Mouse (Mus musculus) heart, adult 2 months (tissue): ENCODE measurements around the gene Gpat3. TPM values are rescaled to one million over a fixed set of nuclear protein-coding genes. Genes with fewer than 3 reads are reported as not detected.

Experiments used
- DNase-seq, 2 experiments: peaks; one replicate each; pipeline ENCODE4 v3.0.0; 2021
- H3K27ac ChIP-seq: fragments of 200-600 bp; 2 replicates; pipeline ENCODE4 v1.8.1; 2022
- H3K27me3 ChIP-seq: fragments of 200-500 bp; 2 replicates; pipeline ENCODE4 v1.6.1; 2012; ENCODE audit warnings: mild to moderate bottlenecking, low read length, inconsistent platforms, mixed read lengths; ENCODE audit not compliant: control insufficient read depth, insufficient read depth
- H3K36me3 ChIP-seq: fragments of 200-500 bp; 2 replicates; pipeline ENCODE4 v1.6.1; 2012; ENCODE audit warnings: low read length, inconsistent platforms; ENCODE audit not compliant: control insufficient read depth, insufficient read depth
- H3K4me1 ChIP-seq: fragments of 200-500 bp; 2 replicates; pipeline ENCODE4 v1.6.1; 2011; ENCODE audit warnings: low read length; ENCODE audit not compliant: control insufficient read depth, insufficient read depth
- H3K4me3 ChIP-seq: fragments of 200-600 bp; 2 replicates; pipeline ENCODE4 v1.8.1; 2022
- H3K79me2 ChIP-seq: fragments of 200-500 bp; replicated peaks from 2 replicates; pipeline ENCODE4 v1.6.1; 2012; ENCODE audit warnings: mild to moderate bottlenecking, inconsistent platforms, low read length, moderate library complexity, mixed read lengths; ENCODE audit not compliant: control insufficient read depth, insufficient read depth
- H3K9ac ChIP-seq: fragments of 200-500 bp; 2 replicates; pipeline ENCODE4 v1.6.1; 2012; ENCODE audit warnings: low read depth, mild to moderate bottlenecking, control low read depth, inconsistent platforms, low read length, mixed read lengths
- CTCF ChIP-seq: fragments of 200-600 bp; IDR thresholded peaks from 2 replicates; pipeline ENCODE4 v1.8.1; 2022; ENCODE audit warnings: antibody characterized with exemption, mild to moderate bottlenecking, moderate library complexity
- EP300 ChIP-seq: fragments of 200-500 bp; IDR thresholded peaks from 2 replicates; pipeline ENCODE4 v1.6.1; 2011; ENCODE audit warnings: low read depth, low read length, control low read depth; ENCODE audit not compliant: insufficient read depth
- POLR2A ChIP-seq: fragments of 200-500 bp; IDR thresholded peaks from 2 replicates; pipeline ENCODE4 v1.6.1; 2011; ENCODE audit warnings: mild to moderate bottlenecking, low read depth, low read length, control low read depth; ENCODE audit not compliant: insufficient read depth
- WGBS: fragments of 180-500 bp; shearing (Covaris S2); methylation state at CpG from one replicate; pipeline ENCODE4 v1.1.7; 2018; 5-methylcytosine and 5-hydroxymethylcytosine counted together
- intact Hi-C: fragments of 180-260 bp; cut with DNase I; formaldehyde crosslinking; loops from one replicate; pipeline ENCODE4 v1.15.1; 2025
- polyA plus RNA-seq: library from polyadenylated mRNA; depleted of rRNA; stranded (reverse); fragments of >200 nt; gene quantifications from 2 replicates; pipeline ENCODE4 v1.2.3, GENCODE M21; 2012
- total RNA-seq, 2 experiments: library from RNA; stranded (reverse); gene quantifications; 2 replicates each; pipeline ENCODE4 v1.2.3; 2021

Gpat3 gene
- total and polyA plus RNA-seq, 3 experiments: 7.1 to 24.2 (median 22.1) TPM

GRCm38 (mm10) chr5:100913274-100913673 lies 67.8 kb downstream of the Gpat3 start:
- H3K27ac ChIP-seq: no peak overlapping the region

GRCm38 (mm10) chr5:100914989-100915388 lies 69.5 kb downstream of the Gpat3 start:
- no peaks in the 10 kb centered on the region for H3K27me3 ChIP-seq
- H3K27ac ChIP-seq: no peak overlapping the region
- TF ChIP-seq CTCF (peak; percentile 93), POLR2A (no peak), EP300 (0 out of 2 replicates have a peak, but pooled peaks have one; percentile 36)
- DNase-seq: peak; percentile 26 to 28
- H3K9ac ChIP-seq: no peak overlapping the region
- no peak overlapping the region for H3K4me3 ChIP-seq
- intact Hi-C loops: loop anchor here (1.0 to 2.0 kb wide), 2 partner anchors 89 to 240 kb away; partner anchors contain the start of gene Coq2
- H3K36me3 ChIP-seq: no peaks in the 10 kb centered on the region
- no peaks in the 10 kb centered on the region for H3K4me1 ChIP-seq
- H3K79me2 ChIP-seq: no peaks in the 10 kb centered on the region
- 16% methylated on average over 7 of the region's 7 CpGs for WGBS

More at GRCm38 (mm10) chr5:100913274-100913673, 67.8 kb downstream of the Gpat3 start:
- H3K36me3 ChIP-seq: no peaks in the 10 kb centered on the region
- intact Hi-C loops: no loop called here
- H3K79me2 ChIP-seq: no peaks in the 10 kb centered on the region
- no peaks in the 10 kb centered on the region for H3K4me1 ChIP-seq
- WGBS: 65% methylated on average over 9 of the region's 9 CpGs
- no peaks in the 10 kb centered on the region for H3K27me3 ChIP-seq
- no peak overlapping the region for H3K4me3 ChIP-seq
- no peak overlapping the region for H3K9ac ChIP-seq
- no peak for DNase-seq
- TF ChIP-seq CTCF: no peak
- no peak for TF ChIP-seq EP300
- no peak for TF ChIP-seq POLR2A

GRCm38 (mm10) chr5:100915411-100915810 lies 69.9 kb downstream of the Gpat3 start:
- no peaks in the 10 kb centered on the region for H3K27me3 ChIP-seq
- no peak for TF ChIP-seq EP300
- TF ChIP-seq POLR2A: no peak
- TF ChIP-seq CTCF: no peak; the same call in 1 of the 2 replicates
- H3K4me3 ChIP-seq: no peak overlapping the region
- no peak overlapping the region for H3K27ac ChIP-seq
- H3K79me2 ChIP-seq: no peaks in the 10 kb centered on the region
- intact Hi-C loops: loop anchor here (1.0 to 2.0 kb wide), 2 partner anchors 89 to 241 kb away; partner anchors contain the start of gene Coq2
- no peaks in the 10 kb centered on the region for H3K4me1 ChIP-seq
- no peaks in the 10 kb centered on the region for H3K36me3 ChIP-seq
- DNase-seq: no peak
- no peak overlapping the region for H3K9ac ChIP-seq
- WGBS: 44% methylated on average over 5 of the region's 5 CpGs

DNA sequence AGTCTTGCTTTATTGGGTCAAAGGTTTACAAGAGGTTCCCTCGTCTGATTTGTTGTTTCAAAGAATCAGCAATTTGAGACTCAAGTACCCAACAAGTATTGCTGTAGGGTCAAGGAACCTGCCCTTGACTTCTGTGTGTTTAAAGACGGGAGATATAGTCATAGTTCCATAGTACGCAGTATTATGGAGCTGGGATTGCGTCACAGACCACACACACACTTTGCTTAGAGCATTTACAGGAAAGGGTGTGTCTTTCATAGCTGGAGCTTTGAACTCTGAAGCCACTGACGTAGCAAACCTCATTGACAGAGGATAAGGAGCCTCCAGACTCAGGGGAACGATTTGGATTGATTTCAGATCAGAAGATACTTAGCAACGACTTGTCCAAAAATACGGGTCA lies 70.9 kb downstream of the Gpat3 start:
- Histone ChIP-seq H3K27ac (no peak overlapping the region), H3K79me2 (no peaks in the 10 kb centered on the region), H3K36me3 (no peaks in the 10 kb centered on the region), H3K9ac (no peak overlapping the region), H3K4me1 (no peaks in the 10 kb centered on the region), H3K27me3 (no peaks in the 10 kb centered on the region), H3K4me3 (no peak overlapping the region)
- 54% methylated on average over 8 of the region's 8 CpGs for WGBS
- TF ChIP-seq CTCF (no peak), POLR2A (no peak), EP300 (no peak)
- no peak for DNase-seq
- intact Hi-C loops: no loop called here

DNA sequence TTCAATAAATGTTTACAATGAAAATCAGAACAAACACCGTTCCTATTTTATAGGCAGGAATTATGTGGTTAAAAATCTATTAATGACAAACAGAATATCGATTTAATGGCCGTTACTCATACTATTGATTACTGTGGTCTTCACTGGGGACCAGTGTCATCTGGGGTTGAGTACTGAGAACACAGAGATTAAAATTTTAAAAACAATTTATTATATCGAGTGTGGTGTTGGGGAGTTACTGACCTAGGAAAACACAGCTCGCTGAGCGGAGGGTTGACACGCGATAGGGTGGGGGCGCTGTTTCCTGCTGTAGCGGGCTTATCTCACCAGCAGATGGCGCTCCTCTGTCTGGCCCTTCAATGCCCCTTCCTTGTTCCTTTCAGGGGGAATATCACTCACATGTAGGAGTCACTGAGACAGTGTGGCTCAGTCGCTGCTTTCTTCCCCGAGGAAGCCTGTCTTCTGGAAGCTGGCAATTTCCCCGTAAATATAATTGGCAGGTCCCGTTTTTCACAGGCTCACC lies 71.8 kb downstream of the Gpat3 start:
- 20% methylated on average over 15 of the region's 15 CpGs for WGBS
- H3K4me1 ChIP-seq: no peaks in the 10 kb centered on the region
- TF ChIP-seq CTCF (peak; percentile 88), EP300 (no peak), POLR2A (no peak)
- H3K27ac ChIP-seq: no peak overlapping the region
- no peaks in the 10 kb centered on the region for H3K36me3 ChIP-seq
- H3K4me3 ChIP-seq: no peak overlapping the region
- peak; percentile 38 to 67 for DNase-seq
- H3K9ac ChIP-seq: no peak overlapping the region
- intact Hi-C loops: loop anchor here (1.0 kb wide), 1 partner anchor 752 kb away; no protein-coding TSS in a partner anchor
- no peaks in the 10 kb centered on the region for H3K27me3 ChIP-seq
- H3K79me2 ChIP-seq: no peaks in the 10 kb centered on the region

- no peak overlapping the region for H3K4me3 ChIP-seq
- H3K79me2 ChIP-seq: no peaks in the 10 kb centered on the region
- TF ChIP-seq POLR2A (no peak), CTCF (peak; percentile 90), EP300 (no peak)
- no peaks in the 10 kb centered on the region for H3K36me3 ChIP-seq
- intact Hi-C loops: no loop called here
- no peak for DNase-seq
- 13% methylated on average over 9 of the region's 9 CpGs for whole genome bisulfite sequencing
- no peaks in the 10 kb centered on the region for H3K27me3 ChIP-seq
- H3K27ac ChIP-seq: no peak overlapping the region
- H3K4me1 ChIP-seq: no peaks in the 10 kb centered on the region
- H3K9ac ChIP-seq: no peak overlapping the region
Measured at GRCm38 (mm10) chr5:100919069-100919468, 73.6 kb downstream of the Gpat3 start.
